Mouse (Mus musculus) urinary bladder, postnatal 0 days (tissue): ENCODE measurements around the gene Nedd1. TPM values are rescaled to one million over a fixed set of nuclear protein-coding genes. Genes with fewer than 3 reads are reported as not detected.

Experiments used
- polyA plus RNA-seq: library from polyadenylated mRNA; unstranded; fragments of >200 nt; fragmentation: Nextera tagmentation; extraction: Ambion mirVana; gene quantifications from 2 replicates; pipeline ENCODE4 v1.2.1, GENCODE M21; 2015

The Nedd1 gene
- 16.5 and 19.4 TPM in 2 replicates for polyA plus RNA-seq

GRCm38 (mm10) chr10:92721771-92722619 lies at the start of gene Nedd1:
TSS of gene Nedd1 (minus strand) at chr10:92722420.

